Mouse (Mus musculus): ENCODE measurements at regions not wholly inside any gene's neighbourhood (a gene's known extent, or its start where the extent isn't known, plus 50 kb on each side); places are given as distances from the start of the nearest gene placed in this dataset.

- Histone ChIP-seq H3K9ac (ENCODE audit: control insufficient read depth, low read depth, low read length, poor library complexity, severe bottlenecking) (no peak overlapping the region), H3K79me2 (ENCODE audit: control insufficient read depth, insufficient read depth, low read length, poor library complexity) (no peaks in the 10 kb centered on the region; the same call in 1 of the 2 replicates), H3K36me3 (ENCODE audit: control insufficient read depth in 1 of 2, insufficient read depth in 2 of 2, low read length in 2 of 2) (peaks cover 0 to 23% of the 10 kb centered on the region in 2 experiments; a peak in 2 of 4 replicates), H3K9me3 (replicated peaks; ENCODE audit: insufficient read depth, low read length) (no peaks in the 10 kb centered on the region), H3K4me3 (ENCODE audit: control insufficient read depth in 1 of 2, insufficient read depth in 1 of 2, low read depth in 2 of 2, low read length in 2 of 2) (no peak overlapping the region), H3K27ac (ENCODE audit: control insufficient read depth, low read depth, low read length) (no peak overlapping the region), H3K4me1 (ENCODE audit: control insufficient read depth in 1 of 2, insufficient read depth in 2 of 2, low read length in 2 of 2) (peaks cover 11 to 16% of the 10 kb centered on the region in 2 experiments), H3K27me3 (ENCODE audit: control insufficient read depth in 1 of 2, insufficient read depth in 2 of 2, low read length in 2 of 2) (no peaks in the 10 kb centered on the region)
- TF ChIP-seq GATA1 (IDR thresholded peaks at IDR 0.05; ENCODE audit: low read depth, low read length): no peak
- no peak for TF ChIP-seq BHLHE40 (IDR thresholded peaks at IDR 0.05; ENCODE audit: borderline replicate concordance, low read depth, low read length)
- no peak for TF ChIP-seq KAT2A (conservative IDR thresholded peaks at IDR 0.05; ENCODE audit: low read depth, low read length)
- no peak for TF ChIP-seq POLR2A (IDR thresholded peaks at IDR 0.05; ENCODE audit: control insufficient read depth in 1 of 2, insufficient read depth in 1 of 2, low read depth in 1 of 2, low read length in 2 of 2, poor library complexity in 1 of 2)
- TF ChIP-seq JUND (IDR thresholded peaks at IDR 0.05; ENCODE audit: low read depth, low read length): no peak
- no peak for TF ChIP-seq SIN3A (IDR thresholded peaks at IDR 0.05; ENCODE audit: low read length)
- TF ChIP-seq NRF1 (IDR thresholded peaks at IDR 0.05; ENCODE audit: insufficient read depth, low read depth, low read length, poor library complexity, severe bottlenecking): no peak
- no peak for TF ChIP-seq USF1 (IDR thresholded peaks at IDR 0.05; ENCODE audit: low read depth, low read length)
- TF ChIP-seq TAL1 (IDR thresholded peaks at IDR 0.05; ENCODE audit: low read length): no peak
- no peak for TF ChIP-seq MYC (IDR thresholded peaks at IDR 0.05; ENCODE audit: low read depth, low read length)
- TF ChIP-seq ELF1 (IDR thresholded peaks at IDR 0.05; ENCODE audit: low read depth, low read length): no peak
- TF ChIP-seq CTCF (IDR thresholded peaks at IDR 0.05 in 2 of 3, conservative IDR thresholded peaks at IDR 0.05 in 1 of 3; ENCODE audit: control insufficient read depth in 1 of 3, insufficient read depth in 1 of 3, low read depth in 2 of 3, low read length in 3 of 3, poor library complexity in 1 of 3, severe bottlenecking in 1 of 3): no peak
- TF ChIP-seq MEF2A (IDR thresholded peaks at IDR 0.05; ENCODE audit: extremely low read depth, insufficient replicate concordance, low read depth, low read length, poor library complexity, severe bottlenecking): no peak
- TF ChIP-seq USF2 (IDR thresholded peaks at IDR 0.05; ENCODE audit: borderline replicate concordance in 1 of 2, insufficient read depth in 1 of 2, low read depth in 1 of 2, low read length in 2 of 2): no peak
- no peak for TF ChIP-seq RAD21 (IDR thresholded peaks at IDR 0.05; ENCODE audit: low read depth, low read length)
- DNase-seq (ENCODE audit: low read depth, low spot score): no peak
Measured at GRCm38 (mm10) chr2:45181552-45181951, 64.4 kb upstream of the Zeb2 start.

DNA sequence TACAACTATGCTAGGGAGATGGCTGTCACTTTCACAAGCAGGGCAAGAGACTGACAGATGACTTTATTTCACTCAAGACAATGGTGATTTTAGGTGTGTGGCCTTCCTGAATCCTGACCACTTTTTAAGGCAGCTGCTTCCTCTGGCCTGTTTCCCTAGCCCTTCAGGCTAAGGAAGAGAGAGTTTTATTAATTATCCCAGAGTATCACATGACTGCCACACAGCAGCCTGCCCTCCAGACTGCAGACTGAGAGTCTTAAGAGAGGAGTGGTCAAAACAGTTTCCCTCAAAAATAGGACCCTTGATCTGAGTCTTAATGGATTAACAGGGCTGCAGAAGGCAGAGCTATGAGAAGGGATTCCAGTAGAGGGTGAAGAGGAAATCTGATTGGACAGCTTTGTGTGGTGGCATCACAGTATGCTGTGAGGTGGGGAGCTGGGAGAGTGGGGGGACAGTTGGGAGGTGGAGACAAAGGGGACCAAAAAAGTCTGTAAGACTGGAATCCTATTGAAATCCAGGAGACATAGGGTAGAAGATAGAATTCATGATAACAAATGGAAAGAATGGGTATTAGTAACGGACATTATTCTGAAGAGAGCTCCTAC lies 61.8 kb upstream of the Zeb2 start:
- no peaks in the 10 kb centered on the region for H3K27me3 ChIP-seq (ENCODE audit: control insufficient read depth in 1 of 2, insufficient read depth in 2 of 2, low read length in 2 of 2)
- H3K79me2 ChIP-seq (ENCODE audit: control insufficient read depth, insufficient read depth, low read length, poor library complexity): no peaks in the 10 kb centered on the region
- TF ChIP-seq TAL1 (IDR thresholded peaks at IDR 0.05; ENCODE audit: low read length): no peak
- no peak for TF ChIP-seq BHLHE40 (IDR thresholded peaks at IDR 0.05; ENCODE audit: borderline replicate concordance, low read depth, low read length)
- DNase-seq (ENCODE audit: low read depth, low spot score): no peak
- H3K4me1 ChIP-seq (ENCODE audit: control insufficient read depth in 1 of 2, insufficient read depth in 2 of 2, low read length in 2 of 2): peaks cover 4 to 7% of the 10 kb centered on the region in 2 experiments
- H3K36me3 ChIP-seq (ENCODE audit: control insufficient read depth in 1 of 2, insufficient read depth in 2 of 2, low read length in 2 of 2): peaks cover 0 to 7% of the 10 kb centered on the region in 2 experiments; a peak in 2 of 4 replicates
- no peak overlapping the region for H3K27ac ChIP-seq (ENCODE audit: control insufficient read depth, low read depth, low read length)
- no peak overlapping the region for H3K4me3 ChIP-seq (ENCODE audit: control insufficient read depth in 1 of 2, insufficient read depth in 1 of 2, low read depth in 2 of 2, low read length in 2 of 2)
- H3K9me3 ChIP-seq (replicated peaks; ENCODE audit: insufficient read depth, low read length): no peaks in the 10 kb centered on the region
- no peak overlapping the region for H3K9ac ChIP-seq (ENCODE audit: control insufficient read depth, low read depth, low read length, poor library complexity, severe bottlenecking)
